8 mouse cellular contexts compared by ENCODE assay signal in genomic region chr5:135488881-135489694, GRCm38 (mm10). TPM values are rescaled to one million over a fixed set of nuclear protein-coding genes. Genes with fewer than 3 reads are reported as not detected.
DNase-seq lines count a peak whose midpoint lies in the region; ATAC-seq and TF ChIP-seq lines count a peak whose summit lies in the region.

No protein-coding gene starts in this region.

- H3K4me1 ChIP-seq in cortical plate, adult 2 months (ENCODE audit: control insufficient read depth, insufficient read depth, low read length): peaks cover 3% of the 10 kb centered on the region
- H3K4me1 ChIP-seq in intestine, embryonic 14.5 days (replicated peaks; ENCODE audit: control insufficient read depth, insufficient read depth, low read length): peaks cover 13% of the 10 kb centered on the region
- peaks cover 24% of the 10 kb centered on the region for H3K4me1 ChIP-seq in megakaryocyte, embryonic 14.5 days

- no peaks in the 10 kb centered on the region for H3K36me3 ChIP-seq in intestine, embryonic 14.5 days (ENCODE audit: control insufficient read depth, insufficient read depth, low read length)
- no peaks in the 10 kb centered on the region for H3K36me3 ChIP-seq in megakaryocyte, embryonic 14.5 days (replicated peaks; ENCODE audit: low read length)

- H3K27ac ChIP-seq in cortical plate, adult 2 months (ENCODE audit: insufficient read depth, low read length): peak overlapping the region; percentile 76
- peak overlapping the region; percentile 89 for H3K27ac ChIP-seq in intestine, embryonic 14.5 days (ENCODE audit: low read depth)

- intact Hi-C loops in left cerebral cortex, postnatal 14 days (cut with DNase I): loop anchor here (2.0 kb wide), 1 partner anchor 56 kb away; the partner anchor contains the start of gene Hip1

- ATAC-seq in intestine, embryonic 14.5 days (replicated peaks; ENCODE audit: low FRiP score, low TSS enrichment, low read depth): peak; percentile 77
- ATAC-seq in erythroid progenitor cell, adult 5-6 weeks (replicated peaks; ENCODE audit: low FRiP score, poor library complexity, severe bottlenecking): no peak

- peak; percentile 65 to 74 for DNase-seq in adrenal gland, adult 18-20 months (ENCODE audit: low spot score in 2 of 2)
- peak; percentile 74 for DNase-seq in gastrocnemius, postnatal 25 days
- peak; percentile 94 for DNase-seq in intestine, embryonic 14.5 days (ENCODE audit: low spot score)
- peak; percentile 70 to 87 for DNase-seq in left cerebral cortex, postnatal 14 days (ENCODE audit: low spot score in 2 of 2)
- DNase-seq in right cerebral cortex, adult 2 months (ENCODE audit: low spot score in 2 of 2): peak; percentile 61 to 79

- peak overlapping the region; percentile 67 for H3K9ac ChIP-seq in intestine, embryonic 14.5 days (ENCODE audit: low read length)

- no peaks in the 10 kb centered on the region for H3K9me3 ChIP-seq in intestine, embryonic 14.5 days (ENCODE audit: control insufficient read depth, low read length)
- peaks cover 7% of the 10 kb centered on the region for H3K9me3 ChIP-seq in megakaryocyte, embryonic 14.5 days

- TF ChIP-seq POLR2A in cortical plate, adult 2 months (IDR thresholded peaks at IDR 0.05; ENCODE audit: extremely low read depth, insufficient read depth, low read length): no peak

- peak overlapping the region; percentile 84 for H3K4me2 ChIP-seq in intestine, embryonic 14.5 days (ENCODE audit: low read length)

- peak overlapping the region; percentile 51 for H3K4me3 ChIP-seq in cortical plate, adult 2 months (ENCODE audit: insufficient read depth, low read length)
- peak overlapping the region; percentile 70 for H3K4me3 ChIP-seq in intestine, embryonic 14.5 days (ENCODE audit: low read depth, low read length)
- H3K4me3 ChIP-seq in megakaryocyte, embryonic 14.5 days (replicated peaks): peak overlapping the region; percentile 91

- no peaks in the 10 kb centered on the region for H3K27me3 ChIP-seq in intestine, embryonic 14.5 days (replicated peaks; ENCODE audit: control insufficient read depth, insufficient read depth, low read length)
- H3K27me3 ChIP-seq in megakaryocyte, embryonic 14.5 days (replicated peaks): peaks cover 60% of the 10 kb centered on the region

- under 1% methylated on average over 55 of the region's 59 CpGs for WGBS in intestine, embryonic 14.5 days

- no peak for TF ChIP-seq CTCF in cortical plate, adult 2 months (IDR thresholded peaks at IDR 0.05; ENCODE audit: extremely low read depth, insufficient read depth, low read length)

RNA-seq across cellular contexts. Expression of gene Hip1, which starts 55.8 kb away (rescaled TPM):
- 10 to 100 TPM; 19.7 to 24.4 TPM for total RNA-seq in adrenal gland, adult 18-20 months (2021)
- 29.1 and 30.0 TPM in 2 replicates for polyA plus RNA-seq in cortical plate, adult 2 months (2012; rRNA removed)
- total RNA-seq in gastrocnemius, postnatal 25 days (2021): 10 to 100 TPM; 24.6 to 28.7 TPM
- polyA plus RNA-seq in intestine, embryonic 14.5 days (2014; fragmentation: Nextera tagmentation; extraction: Ambion mirVana): 32.7 and 37.3 TPM in 2 replicates
- total RNA-seq in left cerebral cortex, postnatal 14 days (2021): 10 to 100 TPM; 66.9 to 72.0 TPM
- polyA plus RNA-seq in megakaryocyte, embryonic 14.5 days (2012; ENCODE audit: insufficient read depth, low replicate concordance): 0.51 TPM in 1 of 2 replicates, not detected in the other
- total RNA-seq in erythroid progenitor cell, adult 5-6 weeks (2015; ENCODE audit: low replicate concordance): 5.0 and 6.5 TPM in 2 replicates
- 1.1 and 3.0 TPM in 2 replicates for total RNA-seq in erythroid progenitor cell, adult 5-6 weeks (2017; ENCODE audit: low replicate concordance)
